Mouse (Mus musculus) C2C12 (cell line): ENCODE data around the gene Kdm4b.

Experiments
- CTCF ChIP-seq: IDR thresholded peaks from one replicate; pipeline ENCODE4 v1.5.1; 2011; ENCODE audit not compliant: control insufficient read depth, insufficient read depth, insufficient read length
- MAX ChIP-seq: IDR thresholded peaks from one replicate; pipeline ENCODE4 v1.6.1; 2011; ENCODE audit warnings: mild to moderate bottlenecking, control low read depth
- MYOD1 ChIP-seq: IDR thresholded peaks from one replicate; pipeline ENCODE4 v1.6.1; 2011; ENCODE audit warnings: low read depth; ENCODE audit not compliant: control insufficient read depth, insufficient read length

DNA sequence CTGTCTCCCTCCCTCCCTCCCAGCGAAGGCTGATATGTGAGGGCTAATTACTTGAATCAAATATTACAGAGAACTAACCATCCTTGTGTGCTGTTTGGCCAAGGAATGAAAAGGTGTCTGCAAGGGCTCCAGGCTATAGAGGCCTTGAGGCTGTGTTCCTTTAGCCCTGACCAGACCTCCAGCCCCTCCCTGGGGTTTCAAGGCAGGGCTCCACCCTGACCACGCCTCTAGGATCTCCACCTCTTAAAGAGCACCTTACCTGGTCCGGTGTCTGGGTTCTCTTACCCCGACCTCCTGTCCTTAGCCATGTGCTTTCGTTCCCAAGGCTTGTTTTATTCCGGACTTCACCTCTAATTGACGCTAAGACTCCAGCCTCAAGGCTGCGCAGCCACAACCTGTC, 83.9 kb downstream of the Kdm4b start:
- TF ChIP-seq CTCF (no peak), MYOD1 (no peak), MAX (no peak)
